Mouse (Mus musculus): ENCODE measurements around the gene H2afy2. TPM values are rescaled to one million over a fixed set of nuclear protein-coding genes. Genes with fewer than 3 reads are reported as not detected.

The H2afy2 gene
- polyA plus RNA-seq (2014; fragmentation: Nextera tagmentation; extraction: Ambion mirVana) = 35.0 and 35.4 TPM in 2 replicates

DNA sequence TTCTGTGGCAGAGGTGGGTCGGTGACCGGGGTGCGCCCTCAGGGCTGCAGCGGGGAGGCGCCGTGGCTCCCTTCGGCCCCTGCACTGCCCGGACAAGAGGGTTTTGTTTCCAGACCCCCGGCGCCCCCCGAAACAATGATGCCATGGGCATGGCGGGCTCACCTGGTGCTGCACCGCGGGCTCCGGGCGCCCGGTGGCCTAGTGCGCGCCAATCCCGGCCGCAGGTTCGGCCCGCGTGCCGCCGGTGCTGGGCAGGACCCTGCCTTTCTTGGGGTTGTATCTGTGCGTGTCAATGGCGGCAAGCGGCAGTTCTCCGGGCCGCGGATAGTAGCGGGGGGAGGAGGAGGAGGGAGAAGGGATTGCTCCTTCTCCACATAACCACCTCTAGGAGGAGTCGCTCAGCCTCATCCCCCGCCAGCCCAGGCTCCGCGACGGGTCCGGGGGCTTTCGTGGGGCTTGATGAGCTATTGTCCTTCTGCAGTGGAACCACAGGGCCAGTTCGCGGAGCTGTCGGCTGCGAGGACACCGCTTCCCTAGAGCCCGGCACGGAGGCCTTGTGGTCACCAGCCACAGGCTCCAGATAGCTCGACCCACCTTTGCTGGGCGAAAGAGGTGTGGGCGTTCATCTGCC is at the start of gene H2afy2:
TSS of gene H2afy2 (minus strand) at position 527 of the 631 bp plus-strand sequence.
- ATAC-seq (ENCODE audit: insufficient number of reproducible peaks, insufficient read depth, low FRiP score, low read depth) = peak; percentile 72
- Histone ChIP-seq H3K9ac (ENCODE audit: low read length) (peak within 1 kb of the TSS; percentile 93), H3K27ac (replicated peaks in 1 of 2; ENCODE audit: control insufficient read depth in 1 of 2, insufficient read depth in 1 of 2, low read depth in 2 of 2, low read length in 2 of 2) (peak within 1 kb of the TSS; percentile 56 to 84), H3K27me3 (ENCODE audit: control insufficient read depth, insufficient read depth, low read length) (no peaks in the 10 kb centered on the region), H3K4me1 (ENCODE audit: control insufficient read depth in 2 of 2, insufficient read depth in 2 of 2, low read length in 2 of 2) (peaks cover 6% of the 10 kb centered on the region in 2 experiments; a peak in 3 of 4 replicates), H3K36me3 (ENCODE audit: control insufficient read depth, insufficient read depth, low read length) (no peaks in the 10 kb centered on the region), H3K9me3 (ENCODE audit: control insufficient read depth, low read length) (no peaks in the 10 kb centered on the region), H3K4me2 (ENCODE audit: low read length) (peak within 1 kb of the TSS; percentile 91), H3K4me3 (ENCODE audit: control insufficient read depth in 1 of 2, insufficient read depth in 1 of 2, low read depth in 1 of 2, low read length in 2 of 2) (peak within 1 kb of the TSS; percentile 75 to 93)
- WGBS = under 1% methylated on average over 50 of the region's 50 CpGs

DNA sequence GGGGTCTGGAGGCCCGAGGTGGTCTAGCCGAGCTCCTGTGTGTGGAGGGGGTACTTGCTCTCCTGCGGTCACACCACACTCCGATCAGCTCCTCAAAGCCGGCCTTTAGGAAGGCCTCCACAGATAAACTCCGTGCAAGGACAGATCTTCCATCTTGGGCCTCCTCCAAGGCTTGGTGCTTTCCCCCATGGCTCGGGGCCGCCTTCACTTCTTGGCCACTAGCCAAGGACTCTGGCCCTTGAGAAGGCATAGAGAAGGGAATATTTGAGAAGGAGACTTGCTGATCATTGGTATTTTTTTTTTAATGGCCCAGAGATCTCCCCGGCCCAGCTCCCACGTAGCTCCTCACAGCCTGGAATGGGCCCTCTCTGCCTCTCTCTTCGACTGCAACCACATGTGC is 48.8 kb upstream of the H2afy2 start:
- no peaks in the 10 kb centered on the region for H3K36me3 ChIP-seq (ENCODE audit: control insufficient read depth, insufficient read depth, low read length)
- H3K9me3 ChIP-seq (ENCODE audit: control insufficient read depth, low read length) = no peaks in the 10 kb centered on the region
- no peak overlapping the region for H3K4me3 ChIP-seq (ENCODE audit: control insufficient read depth in 1 of 2, insufficient read depth in 1 of 2, low read depth in 1 of 2, low read length in 2 of 2)
- 61% methylated on average over 11 of the region's 11 CpGs for WGBS
- no peak for ATAC-seq (ENCODE audit: insufficient number of reproducible peaks, insufficient read depth, low FRiP score, low read depth)
- no peaks in the 10 kb centered on the region for H3K4me1 ChIP-seq (ENCODE audit: control insufficient read depth in 2 of 2, insufficient read depth in 2 of 2, low read length in 2 of 2)
- H3K27ac ChIP-seq (replicated peaks in 1 of 2; ENCODE audit: control insufficient read depth in 1 of 2, insufficient read depth in 1 of 2, low read depth in 2 of 2, low read length in 2 of 2) = no peak overlapping the region
- H3K27me3 ChIP-seq (ENCODE audit: control insufficient read depth, insufficient read depth, low read length) = no peaks in the 10 kb centered on the region
- no peak overlapping the region for H3K4me2 ChIP-seq (ENCODE audit: low read length)
- H3K9ac ChIP-seq (ENCODE audit: low read length) = no peak overlapping the region

DNA sequence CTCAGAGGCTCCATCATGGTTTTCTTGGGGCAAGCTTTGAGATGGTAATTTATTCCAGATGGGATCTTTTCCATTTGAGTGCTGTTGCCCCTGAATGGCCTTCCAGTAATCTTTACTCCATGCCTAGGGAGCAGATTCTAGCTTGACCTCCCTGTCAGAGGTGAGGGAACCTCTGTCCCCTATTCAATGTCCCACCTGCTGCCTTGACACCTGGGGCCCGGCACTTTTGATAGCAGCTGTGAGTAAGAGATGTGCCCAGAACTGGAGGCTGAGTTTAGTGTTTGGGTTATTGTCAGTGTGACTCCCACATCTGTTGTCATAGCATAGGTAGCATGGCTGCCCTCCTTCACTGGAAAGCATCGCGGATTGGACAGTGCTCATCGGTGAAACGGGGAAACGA is 47.8 kb upstream of the H2afy2 start:
- Histone ChIP-seq H3K9me3 (ENCODE audit: control insufficient read depth, low read length) (no peaks in the 10 kb centered on the region), H3K4me3 (ENCODE audit: control insufficient read depth in 1 of 2, insufficient read depth in 1 of 2, low read depth in 1 of 2, low read length in 2 of 2) (no peak overlapping the region), H3K27me3 (ENCODE audit: control insufficient read depth, insufficient read depth, low read length) (no peaks in the 10 kb centered on the region), H3K36me3 (ENCODE audit: control insufficient read depth, insufficient read depth, low read length) (no peaks in the 10 kb centered on the region), H3K4me2 (ENCODE audit: low read length) (no peak overlapping the region), H3K4me1 (ENCODE audit: control insufficient read depth in 2 of 2, insufficient read depth in 2 of 2, low read length in 2 of 2) (no peaks in the 10 kb centered on the region; a peak in 2 of 4 replicates), H3K9ac (ENCODE audit: low read length) (no peak overlapping the region), H3K27ac (replicated peaks in 1 of 2; ENCODE audit: control insufficient read depth in 1 of 2, insufficient read depth in 1 of 2, low read depth in 2 of 2, low read length in 2 of 2) (no peak overlapping the region)
- no peak for ATAC-seq (ENCODE audit: insufficient number of reproducible peaks, insufficient read depth, low FRiP score, low read depth)
- WGBS = 91% methylated on average over 6 of the region's 6 CpGs

DNA sequence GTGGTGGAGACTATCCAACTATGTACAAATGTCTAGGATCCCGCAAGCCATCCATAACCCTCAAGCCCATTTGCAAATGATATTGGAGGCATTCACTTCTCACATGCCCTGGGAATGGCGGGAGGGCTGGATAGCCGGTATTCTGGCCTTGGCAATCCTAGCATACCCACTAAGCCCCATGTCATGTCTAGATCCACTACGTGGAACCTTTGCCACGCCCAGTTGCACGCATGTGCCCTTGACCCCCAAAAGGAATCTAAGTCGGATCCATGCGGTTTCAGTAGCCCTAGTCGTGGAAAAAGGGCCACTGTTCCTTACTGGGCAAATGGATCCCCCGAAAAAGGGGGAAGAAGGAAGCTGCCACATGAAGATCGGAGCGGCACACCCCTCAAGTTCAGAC is 47.3 kb upstream of the H2afy2 start:
- no peaks in the 10 kb centered on the region for H3K9me3 ChIP-seq (ENCODE audit: control insufficient read depth, low read length)
- 75% methylated on average over 12 of the region's 12 CpGs for WGBS
- H3K4me1 ChIP-seq (ENCODE audit: control insufficient read depth in 2 of 2, insufficient read depth in 2 of 2, low read length in 2 of 2) = no peaks in the 10 kb centered on the region; a peak in 2 of 4 replicates
- no peaks in the 10 kb centered on the region for H3K36me3 ChIP-seq (ENCODE audit: control insufficient read depth, insufficient read depth, low read length)
- no peak overlapping the region for H3K4me3 ChIP-seq (ENCODE audit: control insufficient read depth in 1 of 2, insufficient read depth in 1 of 2, low read depth in 1 of 2, low read length in 2 of 2)
- ATAC-seq (ENCODE audit: insufficient number of reproducible peaks, insufficient read depth, low FRiP score, low read depth) = no peak
- H3K4me2 ChIP-seq (ENCODE audit: low read length) = no peak overlapping the region
- H3K27ac ChIP-seq (replicated peaks in 1 of 2; ENCODE audit: control insufficient read depth in 1 of 2, insufficient read depth in 1 of 2, low read depth in 2 of 2, low read length in 2 of 2) = no peak overlapping the region
- H3K9ac ChIP-seq (ENCODE audit: low read length) = no peak overlapping the region
- H3K27me3 ChIP-seq (ENCODE audit: control insufficient read depth, insufficient read depth, low read length) = no peaks in the 10 kb centered on the region

DNA sequence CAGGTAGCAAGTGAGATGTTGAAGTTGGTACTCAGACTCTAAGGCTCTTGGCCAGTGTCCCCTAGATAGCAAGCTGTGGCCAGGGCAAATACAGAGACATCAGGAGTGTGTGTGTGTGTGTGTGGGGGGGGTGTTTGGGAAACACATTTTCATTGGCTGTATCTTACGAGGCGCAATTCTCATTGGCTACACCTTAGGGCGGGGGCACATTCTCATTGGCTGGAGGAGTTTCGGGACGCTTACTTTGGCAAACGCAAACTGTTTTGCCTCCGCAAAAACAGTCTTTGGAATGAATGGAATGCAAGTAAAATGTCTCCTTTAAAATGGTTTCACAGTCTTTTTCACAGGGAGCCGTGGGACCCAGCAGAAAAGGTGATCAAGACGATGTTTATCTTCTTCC is 46.9 kb upstream of the H2afy2 start:
- Histone ChIP-seq H3K4me2 (ENCODE audit: low read length) (no peak overlapping the region), H3K36me3 (ENCODE audit: control insufficient read depth, insufficient read depth, low read length) (no peaks in the 10 kb centered on the region), H3K27ac (replicated peaks in 1 of 2; ENCODE audit: control insufficient read depth in 1 of 2, insufficient read depth in 1 of 2, low read depth in 2 of 2, low read length in 2 of 2) (no peak overlapping the region), H3K27me3 (ENCODE audit: control insufficient read depth, insufficient read depth, low read length) (no peaks in the 10 kb centered on the region), H3K4me1 (ENCODE audit: control insufficient read depth in 2 of 2, insufficient read depth in 2 of 2, low read length in 2 of 2) (no peaks in the 10 kb centered on the region; a peak in 2 of 4 replicates), H3K9me3 (ENCODE audit: control insufficient read depth, low read length) (no peaks in the 10 kb centered on the region), H3K4me3 (ENCODE audit: control insufficient read depth in 1 of 2, insufficient read depth in 1 of 2, low read depth in 1 of 2, low read length in 2 of 2) (no peak overlapping the region), H3K9ac (ENCODE audit: low read length) (no peak overlapping the region)
- 37% methylated on average over 9 of the region's 9 CpGs for WGBS
- ATAC-seq (ENCODE audit: insufficient number of reproducible peaks, insufficient read depth, low FRiP score, low read depth) = no peak

DNA sequence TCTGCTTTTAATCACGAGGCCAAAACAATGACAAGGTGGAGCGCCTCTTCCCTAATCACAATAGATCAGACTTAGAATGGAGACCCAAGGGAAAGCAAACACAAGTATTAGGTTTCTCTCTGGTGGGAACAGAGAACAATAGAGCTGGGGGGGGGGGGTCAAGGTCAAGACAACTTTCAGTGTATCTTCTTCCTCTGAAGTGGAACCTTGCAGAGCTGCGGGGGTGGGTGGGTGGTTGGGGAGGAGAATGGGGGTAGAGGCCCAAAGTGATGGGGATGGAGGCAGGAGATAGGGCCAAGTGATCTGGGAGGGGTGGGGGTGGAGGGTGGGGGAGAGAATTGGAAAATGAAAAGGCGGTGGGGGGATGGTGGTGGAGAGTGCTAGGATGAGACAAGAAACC is 45.1 kb upstream of the H2afy2 start:
- Histone ChIP-seq H3K4me1 (ENCODE audit: control insufficient read depth in 2 of 2, insufficient read depth in 2 of 2, low read length in 2 of 2) (no peaks in the 10 kb centered on the region; a peak in 2 of 4 replicates), H3K4me3 (ENCODE audit: control insufficient read depth in 1 of 2, insufficient read depth in 1 of 2, low read depth in 1 of 2, low read length in 2 of 2) (no peak overlapping the region), H3K27ac (replicated peaks in 1 of 2; ENCODE audit: control insufficient read depth in 1 of 2, insufficient read depth in 1 of 2, low read depth in 2 of 2, low read length in 2 of 2) (no peak overlapping the region), H3K9ac (ENCODE audit: low read length) (no peak overlapping the region), H3K4me2 (ENCODE audit: low read length) (no peak overlapping the region), H3K36me3 (ENCODE audit: control insufficient read depth, insufficient read depth, low read length) (no peaks in the 10 kb centered on the region), H3K27me3 (ENCODE audit: control insufficient read depth, insufficient read depth, low read length) (no peaks in the 10 kb centered on the region), H3K9me3 (ENCODE audit: control insufficient read depth, low read length) (no peaks in the 10 kb centered on the region)
- WGBS = 65% methylated on average over 4 of the region's 4 CpGs
- ATAC-seq (ENCODE audit: insufficient number of reproducible peaks, insufficient read depth, low FRiP score, low read depth) = no peak

DNA sequence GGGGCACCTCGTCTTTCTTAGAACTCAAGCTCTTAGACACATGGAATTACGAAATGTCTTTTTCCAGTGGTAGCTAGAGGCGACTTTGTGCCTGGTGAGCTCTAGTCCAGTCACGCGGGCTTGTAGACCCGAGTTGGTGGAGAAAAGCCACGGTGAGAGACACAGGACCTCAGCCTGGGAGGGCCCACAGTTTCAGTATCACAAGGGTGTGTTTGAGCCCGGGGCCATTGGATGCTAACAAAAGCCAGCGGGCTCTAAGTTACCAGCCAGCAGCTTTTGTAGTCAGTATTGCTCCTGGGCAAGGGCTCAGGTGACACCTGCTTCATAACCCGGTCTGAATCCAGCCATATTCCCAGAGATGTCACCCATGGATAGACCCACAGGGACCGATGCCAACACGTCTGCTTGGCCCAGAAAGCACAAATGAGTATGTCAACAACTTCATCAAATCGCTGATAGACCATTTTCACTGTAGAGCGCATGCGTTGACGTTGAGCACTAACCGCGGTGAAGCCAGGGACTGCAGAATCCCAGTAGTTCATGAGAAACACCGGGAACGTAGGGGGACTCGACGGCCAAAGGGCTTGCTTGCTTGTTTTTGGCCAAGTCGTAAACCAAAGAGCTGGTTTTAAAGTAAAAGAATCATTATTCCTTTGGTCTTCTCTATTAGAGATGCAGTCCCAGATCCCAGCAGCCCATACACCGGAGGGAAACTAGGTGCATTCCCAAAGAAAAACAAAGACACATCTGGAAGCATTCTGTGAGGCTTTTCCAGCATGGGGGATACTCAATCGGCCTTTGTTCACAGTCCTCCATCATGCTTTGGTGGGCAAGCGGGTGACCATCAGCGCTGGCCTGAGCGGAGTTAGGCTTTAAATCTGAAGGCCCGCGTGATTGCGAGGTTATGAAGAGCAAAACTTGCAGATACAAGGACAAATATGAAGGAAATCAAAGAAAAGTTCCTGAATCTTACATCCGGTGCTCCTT is 44.3 kb upstream of the H2afy2 start:
- H3K9ac ChIP-seq (ENCODE audit: low read length) = no peak overlapping the region
- H3K9me3 ChIP-seq (ENCODE audit: control insufficient read depth, low read length) = no peaks in the 10 kb centered on the region
- no peak overlapping the region for H3K4me2 ChIP-seq (ENCODE audit: low read length)
- ATAC-seq (ENCODE audit: insufficient number of reproducible peaks, insufficient read depth, low FRiP score, low read depth) = no peak
- no peaks in the 10 kb centered on the region; a peak in 4 of 4 replicates for H3K4me1 ChIP-seq (ENCODE audit: control insufficient read depth in 2 of 2, insufficient read depth in 2 of 2, low read length in 2 of 2)
- no peaks in the 10 kb centered on the region for H3K36me3 ChIP-seq (ENCODE audit: control insufficient read depth, insufficient read depth, low read length)
- H3K27me3 ChIP-seq (ENCODE audit: control insufficient read depth, insufficient read depth, low read length) = no peaks in the 10 kb centered on the region
- H3K4me3 ChIP-seq (ENCODE audit: control insufficient read depth in 1 of 2, insufficient read depth in 1 of 2, low read depth in 1 of 2, low read length in 2 of 2) = no peak overlapping the region
- no peak overlapping the region for H3K27ac ChIP-seq (replicated peaks in 1 of 2; ENCODE audit: control insufficient read depth in 1 of 2, insufficient read depth in 1 of 2, low read depth in 2 of 2, low read length in 2 of 2)
- WGBS = 84% methylated on average over 32 of the region's 32 CpGs
